Mouse (Mus musculus) thymus, adult 2 months (tissue): ENCODE measurements at regions not wholly inside any gene's neighbourhood (a gene's known extent, or its start where the extent isn't known, plus 50 kb on each side); places are given as distances from the start of the nearest gene placed in this dataset.

Experiments
- CTCF ChIP-seq: fragments of 200-500 bp; IDR thresholded peaks from 2 replicates; pipeline ENCODE4 v1.5.1; 2012; ENCODE audit warnings: mild to moderate bottlenecking, control low read depth, low read length, moderate library complexity, borderline replicate concordance; ENCODE audit not compliant: control insufficient read depth, poor library complexity, insufficient read depth; ENCODE audit errors: extremely low read depth
- POLR2A ChIP-seq: fragments of 200-500 bp; IDR thresholded peaks from 2 replicates; pipeline ENCODE4 v1.6.1; 2012; ENCODE audit warnings: mild to moderate bottlenecking, low read length, control low read depth, moderate library complexity; ENCODE audit not compliant: control insufficient read depth, poor library complexity, insufficient read depth; ENCODE audit errors: extremely low read depth

DNA sequence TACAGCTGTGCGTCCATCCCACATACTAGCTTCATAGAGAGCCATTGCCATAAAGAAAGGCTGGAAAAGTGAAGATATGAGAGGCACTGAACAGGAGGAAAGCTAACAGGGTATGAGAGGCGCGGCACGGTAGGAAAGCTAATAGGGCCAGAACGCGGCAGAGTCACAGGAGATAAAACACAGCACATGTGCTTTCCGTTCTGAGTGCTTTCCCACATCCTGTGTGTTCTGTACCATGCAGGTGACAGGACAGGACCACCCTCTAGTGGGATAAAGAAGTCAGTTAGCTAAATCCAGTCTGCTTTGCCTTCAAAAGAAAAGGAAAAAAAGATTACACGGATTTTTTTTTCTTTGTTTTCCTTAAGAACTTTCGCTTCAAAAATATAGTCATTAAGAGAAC, 224.8 kb downstream of the 1700129C05Rik start:
- TF ChIP-seq POLR2A (no peak), CTCF (no peak)
